Comparison of ENCODE assay signal across 12 mouse cellular contexts in the genomic region with DNA sequence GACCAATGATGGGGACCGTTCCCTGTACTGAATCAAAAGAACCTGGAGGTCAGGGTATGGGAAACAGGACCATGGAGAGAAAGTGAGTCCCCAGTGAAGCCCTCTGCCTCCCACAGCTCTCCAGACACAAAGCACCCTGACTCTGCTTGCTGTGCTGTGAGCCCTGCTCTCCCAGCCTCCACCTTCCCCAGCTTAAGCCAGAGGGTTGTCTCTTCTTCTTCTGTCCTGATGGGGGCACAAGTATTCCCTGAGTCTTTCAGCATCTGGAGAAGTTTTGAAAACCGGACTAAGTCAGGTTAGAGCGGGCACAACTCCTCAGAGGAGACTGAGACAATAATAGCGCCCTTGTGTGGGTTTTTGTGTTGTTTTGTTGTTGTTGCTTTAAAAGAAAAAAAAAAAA. TPM values are rescaled to one million over a fixed set of nuclear protein-coding genes. Genes with fewer than 3 reads are reported as not detected.
DNase-seq lines count a peak whose midpoint lies in the region; ATAC-seq and TF ChIP-seq lines count a peak whose summit lies in the region.
"Had no signal": no experiment of that assay in that cellular context is flagged by ENCODE, and none has a peak within 500 bp of the region (broad histone marks: within the 10 kb centered on the region; RNA-seq: fewer than 3 reads in every experiment).

No protein-coding gene starts in this region.

- H3K9me3 ChIP-seq in heart, embryonic 10.5 days, result no peaks in the 10 kb centered on the region
- H3K9me3 ChIP-seq in lung, embryonic 16.5 days (ENCODE audit: control insufficient read depth, low read length), result no peaks in the 10 kb centered on the region
- H3K9me3 ChIP-seq in hindbrain, embryonic 13.5 days, result no peaks in the 10 kb centered on the region
- H3K9me3 ChIP-seq in neural tube, embryonic 15.5 days (replicated peaks), result no peaks in the 10 kb centered on the region
- no peaks in the 10 kb centered on the region for H3K9me3 ChIP-seq in midbrain, embryonic 14.5 days (ENCODE audit: control insufficient read depth, low read length)

- peak overlapping the region; percentile 70; the same call in 1 of the 2 replicates for H3K4me3 ChIP-seq in heart, embryonic 10.5 days
- H3K4me3 ChIP-seq in lung, embryonic 16.5 days (ENCODE audit: low read length), result peak overlapping the region; percentile 69
- H3K4me3 ChIP-seq in lung, adult 2 months (replicated peaks; ENCODE audit: extremely low read depth, low read depth, low read length), result no peak overlapping the region
- H3K4me3 ChIP-seq in hindbrain, embryonic 13.5 days, result peak overlapping the region; percentile 44; the same call in 1 of the 2 replicates
- H3K4me3 ChIP-seq in neural tube, embryonic 15.5 days (replicated peaks), result peak overlapping the region; percentile 42
- no peak overlapping the region for H3K4me3 ChIP-seq in midbrain, embryonic 14.5 days (replicated peaks; ENCODE audit: low read depth, low read length)

- H3K9ac ChIP-seq in lung, embryonic 16.5 days (ENCODE audit: low read length), result peak overlapping the region; percentile 45; the same call in 1 of the 2 replicates
- no peak overlapping the region for H3K9ac ChIP-seq in hindbrain, embryonic 13.5 days
- H3K9ac ChIP-seq in neural tube, embryonic 15.5 days (replicated peaks), result no peak overlapping the region
- no peak overlapping the region for H3K9ac ChIP-seq in midbrain, embryonic 14.5 days (replicated peaks; ENCODE audit: low read length)

- ATAC-seq in lung, embryonic 16.5 days (ENCODE audit: low read depth), result no peak
- no peak for ATAC-seq in hindbrain, embryonic 13.5 days (ENCODE audit: low FRiP score)
- no peak for ATAC-seq in neural tube, embryonic 15.5 days (ENCODE audit: low FRiP score)
- no peak for ATAC-seq in midbrain, embryonic 14.5 days (ENCODE audit: low FRiP score, low TSS enrichment)

- no peak for TF ChIP-seq POLR2A in lung, adult 2 months (IDR thresholded peaks at IDR 0.05; ENCODE audit: borderline replicate concordance, extremely low read depth, low read depth, low read length)

- peak overlapping the region; percentile 82 for H3K4me2 ChIP-seq in lung, embryonic 16.5 days (ENCODE audit: low read depth, low read length)
- H3K4me2 ChIP-seq in hindbrain, embryonic 13.5 days, result peak overlapping the region; percentile 82
- peak overlapping the region; percentile 63 for H3K4me2 ChIP-seq in neural tube, embryonic 15.5 days
- no peak overlapping the region; the same call in 1 of the 2 replicates for H3K4me2 ChIP-seq in midbrain, embryonic 14.5 days (ENCODE audit: low read length)

- H3K4me1 ChIP-seq in heart, embryonic 10.5 days, result peaks cover 35% of the 10 kb centered on the region
- peaks cover 41% of the 10 kb centered on the region for H3K4me1 ChIP-seq in lung, embryonic 16.5 days (replicated peaks; ENCODE audit: control insufficient read depth, insufficient read depth, low read length)
- no peaks in the 10 kb centered on the region; the same call in 1 of the 2 replicates for H3K4me1 ChIP-seq in lung, adult 2 months (ENCODE audit: control insufficient read depth, insufficient read depth, low read length)
- peaks cover 24% of the 10 kb centered on the region for H3K4me1 ChIP-seq in hindbrain, embryonic 13.5 days (replicated peaks)
- H3K4me1 ChIP-seq in neural tube, embryonic 15.5 days, result peaks cover 21% of the 10 kb centered on the region
- H3K4me1 ChIP-seq in midbrain, embryonic 14.5 days (ENCODE audit: control insufficient read depth, insufficient read depth, low read length), result peaks cover 10% of the 10 kb centered on the region; the same call in 1 of the 2 replicates

- intact Hi-C loops in heart, postnatal 25 days (cut with DNase I), result loop anchor here (10.0 kb wide), 1 partner anchor 193 kb away; no protein-coding TSS in a partner anchor

- 54% methylated on average over 4 of the region's 4 CpGs for WGBS in heart, embryonic 10.5 days
- WGBS in lung, embryonic 16.5 days, result 52% methylated on average over 4 of the region's 4 CpGs
- WGBS in lung, adult 2 months, result 56% methylated on average over 4 of the region's 4 CpGs
- WGBS in hindbrain, embryonic 13.5 days, result 53% methylated on average over 4 of the region's 4 CpGs
- WGBS in neural tube, embryonic 15.5 days, result 51% methylated on average over 4 of the region's 4 CpGs
- WGBS in midbrain, embryonic 14.5 days, result 56% methylated on average over 4 of the region's 4 CpGs

- H3K36me3 ChIP-seq in heart, embryonic 10.5 days, result no peaks in the 10 kb centered on the region
- H3K36me3 ChIP-seq in lung, embryonic 16.5 days (ENCODE audit: control insufficient read depth, insufficient read depth, low read length), result no peaks in the 10 kb centered on the region
- no peaks in the 10 kb centered on the region for H3K36me3 ChIP-seq in hindbrain, embryonic 13.5 days
- no peaks in the 10 kb centered on the region for H3K36me3 ChIP-seq in neural tube, embryonic 15.5 days
- no peaks in the 10 kb centered on the region for H3K36me3 ChIP-seq in midbrain, embryonic 14.5 days (ENCODE audit: control insufficient read depth, insufficient read depth, low read length)

- DNase-seq in heart, embryonic 10.5 days (ENCODE audit: low spot score), result no peak
- DNase-seq in heart, postnatal 25 days (ENCODE audit: low spot score), result no peak
- no peak for DNase-seq in lung, adult 2 months
- DNase-seq in midbrain, embryonic 14.5 days, result no peak
- DNase-seq in ovary, postnatal 14 days (ENCODE audit: low spot score), result no peak
- DNase-seq: adrenal gland, postnatal 36 days; right cerebral cortex, adult 18-20 months; thymus, adult 18-20 months had no signal

- H3K27ac ChIP-seq in heart, embryonic 10.5 days, result no peak overlapping the region; the same call in 1 of the 2 replicates
- H3K27ac ChIP-seq in lung, embryonic 16.5 days (ENCODE audit: low read length), result no peak overlapping the region
- no peak overlapping the region for H3K27ac ChIP-seq in hindbrain, embryonic 13.5 days
- H3K27ac ChIP-seq in neural tube, embryonic 15.5 days (replicated peaks), result no peak overlapping the region
- no peak overlapping the region for H3K27ac ChIP-seq in midbrain, embryonic 14.5 days (replicated peaks; ENCODE audit: low read depth, low read length)

- peaks cover 9% of the 10 kb centered on the region; the same call in 1 of the 2 replicates for H3K27me3 ChIP-seq in heart, embryonic 10.5 days (ENCODE audit: insufficient read depth, poor library complexity, severe bottlenecking)
- H3K27me3 ChIP-seq in lung, embryonic 16.5 days (ENCODE audit: control insufficient read depth, insufficient read depth, low read depth, low read length), result no peaks in the 10 kb centered on the region
- H3K27me3 ChIP-seq in hindbrain, embryonic 13.5 days, result peaks cover 24% of the 10 kb centered on the region
- H3K27me3 ChIP-seq in neural tube, embryonic 15.5 days (replicated peaks), result no peaks in the 10 kb centered on the region; the same call in 1 of the 2 replicates
- H3K27me3 ChIP-seq in midbrain, embryonic 14.5 days (ENCODE audit: control insufficient read depth, insufficient read depth, low read length), result peaks cover 6% of the 10 kb centered on the region; the same call in 1 of the 2 replicates

- TF ChIP-seq CTCF in lung, adult 2 months (IDR thresholded peaks at IDR 0.05; ENCODE audit: insufficient read depth, low read length), result no peak

RNA-seq across cellular contexts. Expression of a gene that starts 2.2 kb away (rescaled TPM):
- polyA plus RNA-seq in heart, embryonic 10.5 days (2016; fragmentation: Nextera tagmentation; extraction: Ambion mirVana), result 3.9 and 8.8 TPM in 2 replicates
- total RNA-seq in heart, postnatal 25 days (2021), result 1 to 10 TPM; 8.8 to 9.7 TPM
- 16.8 and 16.9 TPM in 2 replicates for polyA plus RNA-seq in lung, embryonic 16.5 days (2015; fragmentation: Nextera tagmentation; extraction: Ambion mirVana)
- polyA plus RNA-seq in lung, adult 2 months (2012; rRNA removed), result 6.0 and 8.7 TPM in 2 replicates
- 3.7 and 3.9 TPM in 2 replicates for polyA plus RNA-seq in hindbrain, embryonic 13.5 days (2015; fragmentation: Nextera tagmentation; extraction: Ambion mirVana)
- polyA plus RNA-seq in neural tube, embryonic 15.5 days (2015; fragmentation: Nextera tagmentation; extraction: Ambion mirVana), result 4.0 and 4.8 TPM in 2 replicates
- polyA plus RNA-seq in midbrain, embryonic 14.5 days (2014; fragmentation: Nextera tagmentation; extraction: Ambion mirVana), result 1.8 and 2.1 TPM in 2 replicates
- total RNA-seq: megakaryocyte progenitor cell, adult 5-6 weeks had no signal

RNA-seq across cellular contexts. Expression of a gene that starts 53.0 kb away (rescaled TPM):
- polyA plus RNA-seq in heart, embryonic 10.5 days (2016; fragmentation: Nextera tagmentation; extraction: Ambion mirVana), result 1.1 and 2.0 TPM in 2 replicates
- 1 to 10 TPM; 1.4 to 4.2 TPM for total RNA-seq in heart, postnatal 25 days (2021)
- 3.8 and 5.2 TPM in 2 replicates for polyA plus RNA-seq in lung, embryonic 16.5 days (2015; fragmentation: Nextera tagmentation; extraction: Ambion mirVana)
- polyA plus RNA-seq in lung, adult 2 months (2012; rRNA removed), result 1.1 and 1.3 TPM in 2 replicates
- polyA plus RNA-seq in hindbrain, embryonic 13.5 days (2015; fragmentation: Nextera tagmentation; extraction: Ambion mirVana), result 2.9 and 3.2 TPM in 2 replicates
- polyA plus RNA-seq in neural tube, embryonic 15.5 days (2015; fragmentation: Nextera tagmentation; extraction: Ambion mirVana), result 2.1 and 3.7 TPM in 2 replicates
- 2.3 and 2.4 TPM in 2 replicates for polyA plus RNA-seq in midbrain, embryonic 14.5 days (2014; fragmentation: Nextera tagmentation; extraction: Ambion mirVana)
- total RNA-seq: megakaryocyte progenitor cell, adult 5-6 weeks had no signal

Comparison
In these comparisons a context has a peak if more than half of its experiments do, and no peak if none do; other contexts are left out.
1. H3K4me3 ChIP-seq: peak in heart, embryonic 10.5 days (single experiment), lung, embryonic 16.5 days (single experiment), hindbrain, embryonic 13.5 days (single experiment) and neural tube, embryonic 15.5 days (single experiment); none in lung, adult 2 months (single experiment) and midbrain, embryonic 14.5 days (single experiment).